In the genomic region with DNA sequence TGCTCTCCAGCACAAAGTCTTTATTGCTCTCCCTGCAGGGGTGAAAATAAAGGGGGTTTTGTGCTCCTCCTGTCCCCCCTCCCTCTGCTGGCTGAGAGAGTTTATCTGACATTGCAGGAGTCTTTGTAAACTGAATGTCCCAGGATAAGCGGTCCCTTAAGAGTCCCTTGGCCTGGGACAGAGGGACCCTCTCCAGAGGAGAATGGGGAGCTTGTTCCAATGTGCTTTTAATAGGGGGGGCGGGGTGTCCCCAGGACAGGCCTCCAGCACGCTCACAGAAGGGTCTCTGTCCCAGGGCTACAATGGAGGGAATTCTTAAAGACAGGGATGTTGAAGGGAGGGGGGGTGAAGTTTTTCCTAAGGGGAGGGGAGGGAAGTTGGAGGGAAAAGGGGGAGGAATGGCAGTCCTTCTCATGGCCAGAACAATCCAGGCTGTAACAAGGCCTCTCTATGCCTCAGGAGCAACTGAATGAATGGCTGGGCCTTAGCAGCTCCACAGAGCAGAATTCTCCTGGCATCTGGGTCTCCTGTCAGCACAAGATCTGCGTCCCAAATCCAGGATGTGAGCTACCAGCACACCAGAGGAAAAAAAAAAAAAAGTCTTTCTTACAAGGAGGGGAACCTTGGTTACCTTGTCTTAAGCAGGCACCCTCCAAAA, we compare ENCODE assay signal across 9 mouse cellular contexts.
DNase-seq lines count a peak whose midpoint lies in the region; ATAC-seq and TF ChIP-seq lines count a peak whose summit lies in the region.
"Had no signal": no experiment of that assay in that cellular context is flagged by ENCODE, and none has a peak within 500 bp of the region (broad histone marks: within the 10 kb centered on the region; RNA-seq: fewer than 3 reads in every experiment).

No protein-coding gene starts in this region.

- H3K9ac ChIP-seq in hindbrain, embryonic 15.5 days: no peak overlapping the region
- no peak overlapping the region for H3K9ac ChIP-seq in midbrain, postnatal 0 days (replicated peaks; ENCODE audit: low read length, poor library complexity, severe bottlenecking)

- no peaks in the 10 kb centered on the region for H3K9me3 ChIP-seq in hindbrain, embryonic 15.5 days
- H3K9me3 ChIP-seq in midbrain, postnatal 0 days (ENCODE audit: low read length): no peaks in the 10 kb centered on the region

- peaks cover 37% of the 10 kb centered on the region for H3K4me1 ChIP-seq in hindbrain, embryonic 15.5 days (replicated peaks)
- no peaks in the 10 kb centered on the region for H3K4me1 ChIP-seq in midbrain, postnatal 0 days (ENCODE audit: insufficient read depth, low read length)

- peak overlapping the region; percentile 60 for H3K27ac ChIP-seq in hindbrain, embryonic 15.5 days (replicated peaks)
- H3K27ac ChIP-seq in midbrain, postnatal 0 days (ENCODE audit: low read depth, low read length): 0 out of 2 replicates have a peak overlapping the region, but pooled peaks have one; percentile 32
- H3K27ac ChIP-seq: macrophage had no signal

- no peak for TF ChIP-seq CTCF in midbrain, postnatal 0 days (IDR thresholded peaks at IDR 0.05)

- no peak overlapping the region for H3K4me3 ChIP-seq in hindbrain, embryonic 15.5 days
- no peak overlapping the region for H3K4me3 ChIP-seq in midbrain, postnatal 0 days (ENCODE audit: low read depth, low read length)

- H3K36me3 ChIP-seq in hindbrain, embryonic 15.5 days: no peaks in the 10 kb centered on the region
- H3K36me3 ChIP-seq in midbrain, postnatal 0 days (ENCODE audit: insufficient read depth, low read length): no peaks in the 10 kb centered on the region

- peak; percentile 93 for ATAC-seq in hindbrain, embryonic 15.5 days (ENCODE audit: low FRiP score, low read depth)
- peak; percentile 91 for ATAC-seq in midbrain, postnatal 0 days (ENCODE audit: low FRiP score)

- peak; percentile 39 for DNase-seq in cerebellum, adult 9-11 months
- DNase-seq in cerebellum, postnatal 4 days (ENCODE audit: low spot score in 2 of 2): no peak
- peak; percentile 42 to 66 for DNase-seq in left cerebral cortex, postnatal 14 days (ENCODE audit: low spot score in 2 of 2)
- no peak for DNase-seq in left cerebral cortex, postnatal 4 days
- DNase-seq in midbrain, postnatal 0 days (ENCODE audit: low spot score): peak; percentile 80
- no peak for DNase-seq in thymus, postnatal 14 days
- no peak for DNase-seq in adrenal gland, adult (ENCODE audit: inconsistent age in 2 of 2, low spot score in 1 of 2)

- no peaks in the 10 kb centered on the region for H3K27me3 ChIP-seq in hindbrain, embryonic 15.5 days
- 0 out of 2 replicates have a peak, but pooled peaks cover 3% of the 10 kb centered on the region for H3K27me3 ChIP-seq in midbrain, postnatal 0 days (ENCODE audit: insufficient read depth, low read length)

- intact Hi-C loops in left cerebral cortex, postnatal 14 days (cut with DNase I): no loop called here
- intact Hi-C loops in left cerebral cortex, postnatal 4 days (cut with DNase I): no loop called here

- no peak overlapping the region for H3K4me2 ChIP-seq in hindbrain, embryonic 15.5 days
- no peak overlapping the region for H3K4me2 ChIP-seq in midbrain, postnatal 0 days (ENCODE audit: low read depth, low read length, poor library complexity, severe bottlenecking)

- WGBS in hindbrain, embryonic 15.5 days: 21% methylated on average over 4 of the region's 4 CpGs
- WGBS in midbrain, postnatal 0 days: 25% methylated on average over 4 of the region's 4 CpGs

Comparison
In these comparisons a context has a peak if more than half of its experiments do, and no peak if none do; other contexts are left out.
1. DNase-seq: peak in cerebellum, adult 9-11 months (single experiment), left cerebral cortex, postnatal 14 days (2 of 2) and midbrain, postnatal 0 days (single experiment); none in cerebellum, postnatal 4 days (0 of 2), left cerebral cortex, postnatal 4 days (single experiment), thymus, postnatal 14 days (single experiment) and adrenal gland, adult (0 of 2).